Mouse (Mus musculus) ovary, postnatal 36 days (tissue): ENCODE data around the gene Tmem94.
A peak's percentile ranks its signal among the peaks of the same experiment; 100 is the strongest.

ENCODE experiments used
- DNase-seq: peaks from one replicate; pipeline ENCODE4 v3.0.0; 2022; ENCODE audit warnings: low spot score, mixed read lengths

The Tmem94 gene

GRCm38 (mm10) chr11:115766356-115766943, 1.2 kb downstream of the Tmem94 start:
- DNase-seq, result no peak

DNA sequence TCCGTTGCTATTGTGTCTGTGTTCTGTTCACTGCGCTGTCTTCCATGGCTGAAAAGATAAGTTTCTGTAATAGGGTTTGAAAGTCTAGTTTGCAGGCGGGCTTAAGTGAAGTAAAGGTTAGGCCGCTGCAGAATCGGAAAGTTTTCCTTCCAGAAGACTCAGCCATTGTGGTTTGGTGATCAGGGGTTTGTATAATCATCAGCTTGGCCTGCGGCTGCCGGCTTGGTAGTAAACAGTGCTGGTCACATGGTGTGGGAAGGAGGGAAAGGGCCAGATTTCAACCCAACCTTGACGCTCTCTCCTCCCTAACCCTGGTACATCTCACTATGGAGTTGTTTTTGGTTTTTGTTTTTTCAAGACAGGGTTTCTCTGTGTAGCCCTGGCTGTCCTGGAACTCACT, 1.7 kb downstream of the Tmem94 start:
- DNase-seq, result no peak

- no peak for DNase-seq
Measured at GRCm38 (mm10) chr11:115768896-115769295, 3.7 kb downstream of the Tmem94 start.

- DNase-seq, result no peak
Measured at GRCm38 (mm10) chr11:115774653-115775052, 9.4 kb downstream of the Tmem94 start.

DNA sequence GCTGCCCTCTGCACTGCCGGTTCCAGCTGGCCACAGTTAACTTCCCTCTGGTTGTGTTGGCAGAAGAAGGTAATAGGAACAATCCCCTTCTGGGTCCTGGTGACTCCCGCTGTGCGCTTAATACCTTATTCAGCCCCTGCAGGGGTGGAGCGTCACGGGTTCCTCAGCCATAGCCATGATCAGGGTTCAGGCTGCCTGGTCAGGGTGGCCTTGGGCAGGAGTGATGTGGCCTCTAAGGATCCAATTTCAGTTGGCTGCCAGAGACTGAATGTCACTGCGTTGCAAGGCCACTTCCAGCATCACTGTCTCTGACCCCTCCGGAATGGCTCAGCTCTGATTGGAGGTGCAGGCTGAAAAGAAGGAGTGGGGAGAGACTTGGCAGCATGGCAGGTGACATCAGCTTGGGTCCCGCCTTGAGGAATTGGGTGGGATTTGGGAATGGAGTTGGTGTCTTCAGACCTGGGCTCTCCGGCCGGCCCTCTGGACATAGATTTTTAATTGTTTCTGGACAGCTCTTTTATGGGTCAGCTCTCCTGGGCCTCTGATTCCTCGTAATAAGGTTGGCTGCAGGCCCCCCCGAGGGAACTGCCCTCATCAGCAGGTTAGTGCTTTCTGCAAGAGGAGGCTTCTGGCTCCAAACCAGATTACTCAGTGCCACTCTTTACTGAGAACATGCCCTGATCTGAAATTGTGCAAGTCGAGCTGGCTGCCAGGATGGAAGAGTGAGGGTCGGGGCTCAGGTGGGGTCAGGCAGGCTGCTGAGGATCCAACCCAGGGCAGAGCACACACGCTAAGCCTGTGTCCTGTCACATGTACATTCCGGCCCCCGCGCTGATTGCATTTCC, 10.8 kb downstream of the Tmem94 start:
- DNase-seq, result peak; percentile 68

GRCm38 (mm10) chr11:115776954-115777353, 11.7 kb downstream of the Tmem94 start:
- no peak for DNase-seq

DNA sequence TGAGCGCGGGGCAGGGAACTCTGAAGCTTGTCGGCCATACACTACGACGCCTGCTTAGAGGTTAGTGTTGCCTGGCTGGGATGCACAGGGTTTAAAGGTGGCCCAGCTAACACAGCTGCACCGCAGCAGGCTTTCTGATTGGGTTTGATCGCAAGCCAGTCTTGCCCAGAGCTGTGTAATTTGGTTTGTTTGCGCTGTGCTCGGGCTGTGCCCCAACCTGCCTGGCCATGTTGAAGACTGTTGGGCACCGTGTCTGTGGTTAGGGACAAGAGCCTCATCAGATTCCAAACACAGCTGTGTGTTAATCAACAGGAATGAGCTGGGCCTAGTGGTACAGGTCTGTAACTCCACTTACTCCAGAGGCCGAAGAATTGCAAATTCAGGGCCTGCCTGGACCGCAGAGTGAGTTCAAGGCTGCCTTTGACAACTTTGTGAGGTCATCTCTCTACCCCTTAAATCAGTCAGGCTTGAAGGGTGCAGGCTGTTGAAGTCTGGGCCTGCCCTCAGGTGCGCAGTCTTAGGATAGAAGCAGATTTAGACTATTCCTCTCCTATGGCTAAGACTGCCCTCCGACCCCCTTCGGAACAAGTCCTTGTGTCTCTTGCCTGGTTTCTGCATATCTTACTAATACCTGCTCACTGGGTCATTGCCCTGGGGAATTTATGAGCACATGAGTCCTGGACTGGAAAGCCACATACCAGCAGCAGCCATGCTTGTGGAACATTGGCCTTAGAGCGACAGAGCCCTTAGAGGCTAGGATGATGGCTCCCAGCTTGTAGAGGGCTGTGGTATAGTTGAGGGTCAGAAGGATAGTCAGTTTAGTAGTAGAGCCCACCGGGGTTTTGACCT, 12.5 kb downstream of the Tmem94 start:
- DNase-seq, result no peak

- DNase-seq, result peak; percentile 82
Measured at GRCm38 (mm10) chr11:115779038-115779571, 13.9 kb downstream of the Tmem94 start.

- no peak for DNase-seq
Measured at GRCm38 (mm10) chr11:115780141-115781070, 15.2 kb downstream of the Tmem94 start.

DNA sequence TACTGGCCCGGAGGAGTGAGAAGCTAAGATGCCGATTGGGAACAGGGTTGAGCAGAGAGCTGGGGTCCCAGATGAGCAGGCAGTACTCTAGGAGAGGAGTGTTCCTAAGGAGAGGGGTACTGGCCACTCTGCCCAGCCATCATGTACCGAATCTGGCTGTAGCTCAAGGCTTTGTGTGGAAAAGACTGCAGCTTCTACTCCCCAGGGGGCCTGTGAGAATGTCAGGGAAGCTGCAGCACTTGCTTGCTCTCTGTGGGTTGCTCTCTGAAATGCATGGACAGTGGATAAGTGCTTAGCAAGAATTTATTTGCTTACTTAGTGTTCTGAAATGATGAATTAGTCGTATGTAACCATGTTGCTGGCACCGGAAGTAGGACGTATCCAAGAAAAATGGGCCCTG, 21.2 kb downstream of the Tmem94 start:
- DNase-seq, result no peak

GRCm38 (mm10) chr11:115789787-115790186, 24.6 kb downstream of the Tmem94 start:
- no peak for DNase-seq

- DNase-seq, result no peak
Measured at GRCm38 (mm10) chr11:115791919-115792318, 26.7 kb downstream of the Tmem94 start.

- DNase-seq, result no peak
Measured at GRCm38 (mm10) chr11:115792353-115792752, 27.1 kb downstream of the Tmem94 start.

- DNase-seq, result no peak
Measured at GRCm38 (mm10) chr11:115796898-115797297, 31.7 kb downstream of the Tmem94 start.

DNA sequence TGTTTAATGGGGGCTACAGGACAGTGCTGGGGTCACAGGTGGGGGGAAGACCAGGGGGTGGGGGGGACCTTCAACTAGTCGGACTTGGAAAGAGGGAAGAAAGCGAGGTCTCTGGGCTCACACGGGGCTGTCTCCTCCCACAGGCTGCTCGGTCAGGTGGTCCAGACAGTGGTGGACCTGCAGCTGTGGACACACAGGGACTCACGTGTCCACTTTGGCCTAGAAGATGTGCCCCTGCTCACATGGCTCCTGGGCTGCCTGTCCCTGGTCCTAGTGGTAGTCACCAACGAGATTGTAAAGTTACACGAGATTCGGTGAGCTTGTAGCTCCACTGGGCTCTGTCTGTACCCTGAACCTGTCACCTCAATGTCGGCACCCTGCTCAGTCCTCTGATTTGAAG, 32.4 kb downstream of the Tmem94 start:
- DNase-seq, result no peak

GRCm38 (mm10) chr11:115800981-115801380, 35.7 kb downstream of the Tmem94 start:
- no peak for DNase-seq

DNA sequence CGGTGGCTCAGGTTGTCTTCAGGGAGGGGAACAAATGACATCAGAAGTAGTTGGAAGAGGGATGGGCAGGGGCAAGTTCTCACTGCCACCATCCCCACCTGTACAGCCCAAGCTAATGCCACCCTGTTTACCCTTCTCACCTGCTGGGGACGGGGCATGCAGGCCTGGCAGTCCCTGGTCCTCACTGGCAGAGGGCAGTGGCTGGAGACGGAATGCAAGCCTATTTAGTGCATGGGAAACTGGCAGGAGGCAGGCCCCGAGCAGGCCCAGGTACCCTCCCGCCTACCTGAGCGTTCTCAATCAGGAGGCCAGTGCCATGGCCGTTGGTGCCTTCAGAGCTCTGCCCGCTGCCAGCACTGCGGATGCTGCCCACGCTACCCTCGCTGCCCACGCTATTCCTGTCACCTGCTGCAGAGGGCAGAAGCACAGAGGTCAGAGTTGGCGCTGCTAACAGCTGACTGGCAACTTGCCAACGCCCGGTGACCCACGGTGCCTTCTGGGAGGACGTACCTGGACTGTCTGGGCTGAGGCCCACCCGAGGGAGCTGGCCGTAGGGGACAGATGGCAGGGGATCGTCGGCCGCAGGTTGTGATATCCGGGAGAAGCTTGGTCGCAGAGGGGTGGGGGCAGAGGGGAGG, 38.0 kb downstream of the Tmem94 start:
- no peak for DNase-seq

GRCm38 (mm10) chr11:115805005-115805404, 39.8 kb downstream of the Tmem94 start:
- DNase-seq, result no peak

GRCm38 (mm10) chr11:115806154-115806553, 40.9 kb downstream of the Tmem94 start:
- no peak for DNase-seq

DNA sequence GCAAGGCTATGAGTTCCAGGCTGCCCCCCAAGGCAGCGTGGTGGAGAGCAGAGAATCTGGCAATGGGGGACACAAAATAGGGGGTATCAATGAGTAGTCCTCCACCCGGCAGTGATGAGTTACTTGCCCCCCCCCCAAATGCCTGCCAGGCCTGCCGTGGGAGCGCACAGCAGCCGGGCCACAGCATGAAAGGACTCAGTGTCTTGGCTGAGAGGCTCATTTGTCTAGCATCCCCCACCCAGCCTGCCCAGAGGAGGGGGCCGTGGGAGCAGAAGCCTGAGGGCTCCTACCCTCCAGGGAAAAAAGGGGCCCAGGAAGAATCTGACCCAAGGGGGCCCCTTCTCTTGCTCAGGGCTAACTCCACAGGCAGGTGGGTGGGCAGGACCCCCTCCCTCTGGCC, 42.1 kb downstream of the Tmem94 start:
- no peak for DNase-seq

DNA sequence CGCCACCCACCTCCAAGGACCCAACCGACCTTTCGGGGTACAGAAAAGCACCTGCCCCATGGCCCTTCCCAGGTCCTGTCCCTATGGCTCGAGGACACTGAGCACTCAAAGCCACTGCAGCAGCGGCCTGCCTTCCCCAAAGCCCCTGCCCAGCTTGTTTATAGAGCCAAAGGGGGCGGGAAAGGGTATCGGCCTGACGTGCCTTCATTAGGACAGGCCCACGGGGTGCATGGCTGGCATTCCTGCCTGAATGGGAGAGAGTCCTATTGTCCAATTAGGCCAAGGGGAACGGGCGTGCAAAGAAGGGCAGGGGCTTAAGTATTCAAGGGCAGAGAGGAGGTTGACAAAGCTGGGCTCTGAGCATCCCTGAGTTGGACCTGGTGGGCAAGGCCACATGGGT, 42.7 kb downstream of the Tmem94 start:
- no peak for DNase-seq
